Mouse (Mus musculus): Measurements from ENCODE around the gene Gm28051.

Gm28051 gene

GRCm38 (mm10) chr12:102705906-102706640 is 51.5 kb downstream of the Gm28051 start:
- DNase-seq (ENCODE audit: low spot score), result no peak

GRCm38 (mm10) chr12:102705216-102705871 is 52.2 kb downstream of the Gm28051 start:
- DNase-seq (ENCODE audit: low spot score), result peak; percentile 86

GRCm38 (mm10) chr12:102704457-102705198 is 52.9 kb downstream of the Gm28051 start, which contains the start of gene Itpk1:
Gene Itpk1 (minus strand): TSS chr12:102704930.
- DNase-seq (ENCODE audit: low spot score), result peak; percentile 48

- DNase-seq (ENCODE audit: low spot score), result no peak
Measured at GRCm38 (mm10) chr12:102703921-102704408, 53.6 kb downstream of the Gm28051 start.

GRCm38 (mm10) chr12:102703441-102703840 is 54.1 kb downstream of the Gm28051 start:
- no peak for DNase-seq (ENCODE audit: low spot score)

- no peak for DNase-seq (ENCODE audit: low spot score)
Measured at GRCm38 (mm10) chr12:102703111-102703412, 54.5 kb downstream of the Gm28051 start.

GRCm38 (mm10) chr12:102702356-102703110 is 55.0 kb downstream of the Gm28051 start:
- peak; percentile 68 for DNase-seq (ENCODE audit: low spot score)

GRCm38 (mm10) chr12:102701691-102702207 is 55.8 kb downstream of the Gm28051 start:
- DNase-seq (ENCODE audit: low spot score), result no peak

- no peak for DNase-seq (ENCODE audit: low spot score)
Measured at GRCm38 (mm10) chr12:102700453-102700852, 57.1 kb downstream of the Gm28051 start.

- DNase-seq (ENCODE audit: low spot score), result no peak
Measured at GRCm38 (mm10) chr12:102699156-102699555, 58.4 kb downstream of the Gm28051 start.

- DNase-seq (ENCODE audit: low spot score), result no peak
Measured at GRCm38 (mm10) chr12:102698089-102698684, 59.4 kb downstream of the Gm28051 start.

GRCm38 (mm10) chr12:102697381-102697780 is 60.2 kb downstream of the Gm28051 start:
- DNase-seq (ENCODE audit: low spot score), result no peak

- DNase-seq (ENCODE audit: low spot score), result peak; percentile 64
Measured at GRCm38 (mm10) chr12:102696635-102697354, 60.8 kb downstream of the Gm28051 start.

GRCm38 (mm10) chr12:102695369-102696239 is 62.0 kb downstream of the Gm28051 start:
- no peak for DNase-seq (ENCODE audit: low spot score)

- DNase-seq (ENCODE audit: low spot score), result no peak
Measured at GRCm38 (mm10) chr12:102691761-102692160, 65.8 kb downstream of the Gm28051 start.

GRCm38 (mm10) chr12:102691180-102691579 is 66.4 kb downstream of the Gm28051 start:
- no peak for DNase-seq (ENCODE audit: low spot score)

- DNase-seq (ENCODE audit: low spot score), result no peak
Measured at GRCm38 (mm10) chr12:102689773-102690563, 67.6 kb downstream of the Gm28051 start.

- no peak for DNase-seq (ENCODE audit: low spot score)
Measured at GRCm38 (mm10) chr12:102686321-102686720, 71.2 kb downstream of the Gm28051 start.

- DNase-seq (ENCODE audit: low spot score), result no peak
Measured at GRCm38 (mm10) chr12:102685523-102685931, 72.0 kb downstream of the Gm28051 start.

All from testis, postnatal 14 days (tissue).